Mouse (Mus musculus): Measurements from ENCODE around the gene Tmeff1.

GRCm38 (mm10) chr4:48559652-48560051, 25.3 kb upstream of the Tmeff1 start:
- TF ChIP-seq CTCF (IDR thresholded peaks at IDR 0.05; ENCODE audit: insufficient read depth, low read depth, low read length) (no peak), POLR2A (IDR thresholded peaks at IDR 0.05; ENCODE audit: insufficient read depth, low read depth, low read length) (no peak)

Measured in olfactory bulb, adult 2 months (tissue).